Mouse (Mus musculus) urinary bladder, adult 2 months (tissue): ENCODE data around the gene Mib2. TPM values are rescaled to one million over a fixed set of nuclear protein-coding genes. Genes with fewer than 3 reads are reported as not detected.
A peak's percentile ranks its signal among the peaks of the same experiment; 100 is the strongest.
"Not testable (repeated sequence)": the region's sequence is repeated elsewhere in the genome, so short reads cannot be mapped to it uniquely, and the experiment has no call there.

Experiments used
- DNase-seq: peaks from one replicate; pipeline ENCODE4 v3.0.0; 2022; ENCODE audit warnings: low spot score
- polyA plus RNA-seq: library from polyadenylated mRNA; depleted of rRNA; stranded (reverse); fragments of >200 nt; gene quantifications from 2 replicates; pipeline ENCODE4 v1.2.3, GENCODE M21; 2012; rRNA removed

The Mib2 gene
- polyA plus RNA-seq, result 51.2 and 56.1 TPM in 2 replicates

DNA sequence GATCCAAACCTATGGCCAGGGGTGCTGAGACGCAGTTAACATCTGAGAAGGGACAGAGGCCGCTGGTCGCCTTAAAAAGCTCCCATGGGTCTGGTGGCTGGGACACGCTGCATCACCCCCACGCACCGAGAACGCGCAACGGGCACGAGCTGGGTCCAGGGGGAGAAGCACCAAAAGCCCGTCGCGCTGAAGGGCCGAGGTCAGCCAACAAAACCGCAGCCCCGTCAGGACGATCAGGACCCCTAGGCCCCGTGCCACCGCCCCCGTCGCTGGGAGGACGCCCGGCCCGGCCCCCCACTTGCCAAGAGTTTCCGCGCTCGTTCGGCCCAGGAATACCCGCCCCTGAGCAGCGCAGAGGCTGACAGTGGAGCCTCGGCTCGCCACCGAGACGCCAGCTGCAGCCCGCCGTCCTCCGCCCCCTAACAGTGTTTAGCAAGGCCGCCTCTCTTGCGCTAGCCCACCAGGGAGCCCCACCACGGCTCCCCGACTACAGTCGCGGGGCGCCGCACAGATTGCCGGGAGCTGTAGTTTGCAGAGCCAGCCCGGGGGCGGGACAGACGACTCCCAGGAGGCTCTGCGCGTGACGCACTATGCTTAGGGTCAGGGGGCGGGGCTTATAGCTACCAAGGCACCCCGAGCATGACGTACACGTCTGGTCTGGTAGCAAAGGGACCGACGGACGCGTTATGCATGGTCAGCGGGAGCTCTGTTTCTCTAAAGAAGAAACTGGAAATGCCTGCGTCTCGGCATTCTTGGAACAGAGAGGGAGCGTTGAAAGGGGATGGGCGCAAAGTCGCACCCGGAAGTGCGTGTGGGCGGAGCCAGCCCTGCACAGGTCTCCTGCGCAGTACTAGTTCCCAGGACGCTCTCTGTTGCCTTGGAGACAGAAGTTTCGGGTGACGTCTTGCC is at the start of gene Mib2:
Gene Mib2 (minus strand): TSS at position 510 of the 909 bp plus-strand sequence.
- DNase-seq, result peak; percentile 93

DNA sequence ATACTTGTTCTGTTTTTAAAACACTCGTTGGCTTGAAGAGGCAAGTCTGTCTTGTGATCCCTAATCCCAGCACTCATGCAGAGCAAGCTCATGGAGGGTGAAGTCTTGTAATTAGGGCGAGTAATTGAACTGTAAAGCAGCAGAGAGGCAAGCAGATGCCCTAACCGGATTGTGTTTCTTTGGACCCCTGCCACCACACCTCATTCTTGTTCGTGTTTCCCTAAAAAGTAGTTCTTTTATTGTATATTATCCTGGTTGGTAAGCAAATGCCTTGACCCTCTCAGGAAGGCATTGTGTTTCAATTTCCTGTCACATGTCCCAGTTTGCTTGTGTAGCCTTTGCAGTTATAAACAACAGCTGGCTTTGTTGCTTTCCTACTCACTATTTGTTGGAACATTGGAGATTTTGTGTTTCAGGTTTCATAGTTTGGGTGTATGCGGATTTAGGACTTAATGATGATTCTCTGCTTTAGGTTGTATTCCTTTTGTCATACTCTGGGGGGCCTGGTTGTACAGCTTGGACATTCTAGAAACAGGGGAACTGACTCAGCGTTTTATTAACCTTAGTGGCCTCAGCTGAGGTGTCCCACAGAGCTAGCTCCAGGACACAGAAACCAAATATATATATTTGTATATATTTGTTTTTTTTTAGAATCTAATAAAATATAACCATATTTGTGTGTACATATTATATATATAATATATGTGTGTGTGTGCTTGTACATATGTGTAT is 41.7 kb upstream of the Mib2 start:
- no peak for DNase-seq

DNA sequence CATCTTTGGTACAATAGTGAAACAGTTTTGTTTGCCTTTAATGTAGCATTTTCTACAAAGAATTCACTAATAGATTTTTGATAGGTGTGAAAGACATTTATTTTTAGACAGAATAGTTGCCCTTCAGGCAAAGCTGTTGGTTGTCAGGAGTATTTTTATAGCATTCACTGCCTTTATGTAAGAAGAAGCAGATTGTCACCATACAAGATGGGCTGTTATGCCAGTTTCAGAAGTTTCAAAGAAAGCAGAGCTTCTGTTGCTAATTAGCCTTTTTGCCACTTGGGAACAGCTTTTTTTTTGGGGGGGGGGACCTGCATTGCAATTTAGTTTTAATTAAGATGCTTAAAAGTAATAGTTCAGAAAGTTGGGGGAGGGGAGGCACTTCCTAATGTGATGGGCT is 40.0 kb upstream of the Mib2 start:
- DNase-seq, result no peak

DNA sequence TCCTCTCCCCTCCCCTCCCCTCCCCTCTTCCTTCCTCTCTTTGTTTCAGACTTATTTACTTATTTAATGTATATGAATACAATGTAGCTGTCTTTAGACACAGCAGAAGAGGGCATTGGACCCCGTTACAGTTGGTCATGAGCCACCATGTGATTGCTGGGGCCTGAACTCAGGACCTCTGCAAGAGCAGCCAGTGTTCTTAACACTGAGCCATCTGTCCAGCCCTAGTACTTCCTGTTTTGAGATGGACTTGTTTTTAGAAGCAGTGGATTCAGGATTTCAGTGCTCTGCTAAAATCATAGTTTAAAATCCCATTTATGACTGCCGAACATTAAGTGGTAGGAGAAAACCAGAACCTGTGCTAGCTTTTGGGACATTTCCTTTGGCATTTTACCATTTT is 39.6 kb upstream of the Mib2 start:
- DNase-seq, result no peak

DNA sequence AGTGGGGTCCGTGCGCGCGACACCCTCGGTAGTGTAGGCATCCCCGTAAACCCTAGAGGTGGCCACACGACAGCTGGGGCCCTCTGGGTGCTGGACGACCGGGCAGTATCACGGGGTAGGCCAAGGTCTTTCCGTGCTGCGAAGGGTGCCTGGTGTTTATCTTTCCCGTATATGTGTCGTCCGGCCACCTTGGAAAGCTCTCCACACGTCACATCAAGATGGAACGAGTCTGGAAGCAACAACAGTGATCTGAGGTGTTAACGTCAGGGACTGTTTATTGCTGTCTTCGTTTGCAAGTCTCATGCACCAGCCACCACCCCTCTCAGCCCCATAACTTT is 36.6 kb upstream of the Mib2 start:
- no peak for DNase-seq

DNA sequence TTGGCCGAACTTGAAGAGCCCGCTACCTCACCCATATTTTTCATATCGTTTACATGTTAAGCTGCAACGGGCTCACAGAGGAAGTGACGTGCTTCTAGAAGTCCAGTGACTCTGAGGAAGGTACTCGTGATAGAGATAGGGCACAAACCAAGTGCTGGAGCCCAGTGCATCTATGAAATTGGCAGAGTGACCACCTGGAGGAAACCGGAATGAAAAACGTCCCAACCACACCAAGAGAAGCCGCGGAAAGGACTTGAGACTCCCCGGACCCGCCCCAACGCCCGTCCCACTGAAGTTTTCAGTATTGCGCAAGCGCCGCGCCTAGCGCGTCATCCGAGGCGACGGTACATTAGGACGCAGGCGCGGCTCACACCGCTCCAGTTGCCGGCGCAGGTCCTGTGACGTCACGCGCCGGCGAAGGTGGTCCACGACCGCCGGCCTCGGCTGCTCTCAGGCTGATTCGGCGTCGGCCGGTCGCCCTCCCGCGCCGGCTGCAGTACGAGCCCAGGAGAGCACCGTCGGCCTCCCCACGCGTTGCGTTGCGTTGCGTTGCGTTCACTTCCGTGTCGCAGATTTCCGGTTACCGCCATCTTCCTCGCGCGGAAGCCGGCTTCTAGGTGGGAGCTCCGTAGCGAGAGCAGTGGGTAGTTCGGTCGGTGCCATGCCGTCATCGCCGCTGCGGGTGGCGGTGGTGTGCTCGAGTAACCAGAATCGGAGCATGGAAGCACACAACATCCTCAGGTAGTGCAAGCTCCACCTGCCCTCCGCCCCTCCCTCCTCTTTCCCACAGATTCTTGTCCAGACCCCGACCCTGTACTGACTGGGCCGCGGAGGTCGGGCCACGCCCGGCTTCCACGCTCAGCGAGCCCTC is 36.0 kb upstream of the Mib2 start, which contains the start of gene Ssu72:
Gene Ssu72 (plus strand): TSS at position 80 of the 871 bp plus-strand sequence.
- DNase-seq, result peak; percentile 97

DNA sequence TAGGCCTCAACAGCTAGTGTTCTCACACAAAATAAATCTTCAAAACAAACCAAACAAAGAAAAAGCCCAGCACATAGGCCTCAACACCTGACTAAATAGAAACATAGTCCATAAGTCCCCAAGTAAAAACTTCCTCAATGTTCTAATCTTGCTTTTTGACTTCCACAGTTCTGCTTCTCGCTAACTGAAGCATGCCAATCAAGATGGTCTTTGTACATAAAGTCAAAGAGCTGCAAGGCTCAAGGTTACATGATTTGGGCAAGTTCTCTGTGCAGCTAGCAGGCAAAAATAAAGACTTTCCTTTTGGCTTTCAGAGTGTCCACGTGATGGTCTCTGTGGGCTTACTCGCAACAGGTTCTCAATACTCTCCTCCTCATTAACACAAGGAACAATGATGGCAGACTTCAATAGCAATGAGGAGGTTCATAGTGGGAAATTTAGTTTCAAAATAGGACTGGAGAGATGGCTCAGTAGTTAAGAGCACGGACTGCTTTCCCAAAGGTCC is 34.5 kb upstream of the Mib2 start:
- no peak for DNase-seq

DNA sequence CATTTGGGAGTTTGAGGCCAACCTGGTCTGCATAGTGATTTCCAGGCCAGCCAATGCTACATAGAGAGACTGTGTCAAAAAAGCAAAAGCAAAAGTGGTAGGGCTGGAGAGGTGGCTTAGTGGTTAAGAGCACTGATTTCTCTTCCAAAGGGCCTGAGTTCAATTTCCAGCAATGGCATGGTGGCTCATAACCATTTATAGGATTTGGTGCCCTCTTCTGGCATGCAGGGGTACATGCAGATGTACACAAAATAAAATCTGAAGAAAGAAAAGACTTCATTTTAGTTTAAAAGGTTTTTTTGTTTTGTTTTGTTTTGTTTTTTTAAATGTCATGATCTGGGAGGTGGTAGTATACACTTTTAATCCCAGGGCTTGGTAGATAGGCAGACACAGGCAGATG is 31.4 kb upstream of the Mib2 start:
- DNase-seq, result no peak

DNA sequence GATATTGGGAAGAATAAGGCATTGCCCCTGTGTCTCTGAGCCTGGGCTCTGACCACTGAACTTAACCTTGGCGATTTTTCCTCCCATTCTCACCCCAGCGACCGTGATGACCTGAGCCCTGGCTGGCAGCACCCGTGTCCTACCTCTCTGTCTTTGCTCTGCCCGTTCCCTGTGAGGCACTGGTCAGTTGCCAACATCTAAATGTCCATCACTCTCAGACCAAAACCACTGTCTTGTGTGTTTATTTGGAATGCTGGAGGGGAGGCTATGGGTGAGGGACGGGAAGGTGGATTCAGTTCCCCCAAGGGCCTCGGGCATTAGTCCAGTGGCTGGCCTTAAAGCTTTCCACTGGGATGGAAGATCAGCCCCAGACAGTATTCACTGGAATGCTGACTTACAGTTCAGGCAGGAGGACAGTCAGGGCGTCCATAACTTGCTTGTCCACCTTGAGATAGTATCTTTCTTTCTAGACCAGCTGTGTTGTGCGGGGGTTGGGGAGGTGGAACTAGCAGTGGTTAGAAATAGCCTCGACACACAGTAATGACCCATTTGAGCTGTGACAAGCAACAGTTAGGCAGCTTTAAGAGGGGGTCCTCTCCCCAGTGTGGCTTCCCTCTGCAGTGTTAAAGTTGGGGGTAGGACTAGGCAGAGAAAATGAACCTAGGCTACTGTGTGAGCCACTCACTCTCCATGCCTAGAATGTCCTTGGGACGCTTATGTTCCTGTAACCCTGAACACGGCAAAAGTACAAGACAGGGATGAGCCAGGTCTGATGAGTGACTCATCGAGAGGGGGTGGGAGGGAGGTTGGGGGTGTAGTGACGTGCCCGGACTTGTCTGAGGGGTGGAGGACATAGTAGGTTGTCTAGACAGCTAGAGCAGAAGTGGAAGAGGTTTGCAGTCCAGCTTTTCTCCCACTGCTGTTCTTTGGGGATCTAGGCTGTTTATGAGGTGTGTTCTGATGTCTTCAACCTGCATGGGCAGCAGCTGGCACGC is 27.6 kb upstream of the Mib2 start:
- DNase-seq, result no peak

DNA sequence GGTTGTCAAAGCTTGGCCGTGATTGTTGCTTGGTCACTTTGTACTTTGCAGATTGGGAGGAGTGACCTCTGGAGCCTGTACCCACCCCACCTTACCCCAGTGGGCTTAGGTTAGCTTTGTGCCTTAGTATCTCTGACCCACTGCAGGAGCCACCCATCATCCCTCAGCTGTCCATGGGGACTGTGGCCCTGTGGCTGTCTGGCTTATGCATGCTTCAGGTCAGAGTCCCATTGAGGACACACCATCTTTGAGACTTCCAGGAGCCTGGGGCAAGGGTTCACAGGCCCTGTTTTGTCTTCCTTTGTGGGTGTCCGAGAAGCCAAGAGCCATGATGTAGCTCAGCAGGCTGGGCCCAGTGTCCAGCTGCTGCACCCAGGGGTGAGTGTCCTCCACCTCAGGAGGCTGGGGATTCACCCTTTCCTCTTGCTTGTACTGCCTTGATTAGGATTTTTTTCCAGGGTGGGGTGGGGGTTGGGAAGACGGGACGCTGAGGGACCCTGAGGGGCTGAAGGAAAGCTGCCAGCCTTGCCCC is 26.6 kb upstream of the Mib2 start:
- no peak for DNase-seq

DNA sequence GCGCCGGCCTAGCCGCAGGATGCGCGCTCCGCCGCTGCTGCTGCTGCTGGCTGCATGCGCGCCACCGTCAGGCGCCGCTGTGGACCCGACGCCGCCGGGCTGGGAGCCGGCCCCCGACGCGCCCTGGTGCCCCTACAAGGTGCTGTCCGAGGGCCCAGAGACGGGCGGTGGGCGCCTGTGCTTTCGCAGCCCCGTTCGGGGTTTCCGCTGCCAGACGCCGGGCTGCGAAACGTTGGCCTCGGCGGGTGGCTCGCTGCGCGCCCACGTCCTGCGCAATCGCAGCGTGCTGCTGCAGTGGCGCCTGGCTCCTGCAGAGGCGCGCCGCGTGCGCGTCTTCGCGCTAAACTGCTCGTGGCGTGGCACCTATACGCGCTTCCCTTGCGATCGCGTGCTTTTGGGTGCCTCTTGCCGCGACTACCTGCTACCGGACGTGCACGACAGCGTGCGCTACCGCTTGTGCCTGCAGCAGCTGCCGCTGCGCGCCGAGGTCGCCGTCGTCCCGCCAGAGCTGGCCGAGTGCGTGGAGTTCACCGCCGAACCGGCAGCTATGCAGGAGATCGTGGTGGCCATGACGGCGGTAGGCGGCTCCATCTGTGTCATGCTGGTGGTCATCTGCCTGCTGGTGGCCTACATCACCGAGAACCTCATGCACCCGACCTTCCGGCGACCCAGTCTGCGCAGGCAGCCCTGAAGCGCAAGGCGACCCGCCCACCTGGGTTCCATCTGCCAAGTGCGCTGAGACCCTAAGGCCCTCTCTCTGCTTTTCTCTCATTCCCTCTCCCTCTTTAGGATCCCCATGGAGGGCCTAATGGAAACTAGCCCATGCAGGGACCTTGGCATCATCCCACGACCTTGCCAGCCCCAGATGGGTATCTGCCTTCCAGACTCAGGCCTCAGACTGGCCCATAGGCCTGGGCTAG is 25.7 kb upstream of the Mib2 start:
- DNase-seq, result peak; percentile 64

DNA sequence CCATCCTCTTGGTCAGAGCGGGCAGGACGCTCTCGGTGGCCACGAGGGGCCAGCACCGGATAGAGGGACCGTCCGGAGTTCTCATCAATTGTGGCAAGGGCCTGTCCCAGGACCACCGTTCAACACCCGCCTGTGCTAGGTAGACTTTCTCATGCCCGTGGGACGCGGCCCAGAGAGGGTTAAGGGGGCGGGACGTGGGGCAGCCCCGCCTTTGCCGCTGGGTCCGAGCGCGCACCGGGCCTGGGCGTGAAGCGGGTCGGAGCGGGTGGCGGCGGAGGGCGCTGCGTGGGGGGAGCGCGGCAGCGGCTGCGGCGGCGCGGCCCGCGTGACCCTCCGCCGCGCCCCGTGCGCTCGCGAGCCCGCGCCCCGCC is 25.1 kb upstream of the Mib2 start, which contains the start of gene Fndc10:
Gene Fndc10 (plus strand): TSS at position 232 of the 371 bp plus-strand sequence.
- DNase-seq, result peak; percentile 47

DNA sequence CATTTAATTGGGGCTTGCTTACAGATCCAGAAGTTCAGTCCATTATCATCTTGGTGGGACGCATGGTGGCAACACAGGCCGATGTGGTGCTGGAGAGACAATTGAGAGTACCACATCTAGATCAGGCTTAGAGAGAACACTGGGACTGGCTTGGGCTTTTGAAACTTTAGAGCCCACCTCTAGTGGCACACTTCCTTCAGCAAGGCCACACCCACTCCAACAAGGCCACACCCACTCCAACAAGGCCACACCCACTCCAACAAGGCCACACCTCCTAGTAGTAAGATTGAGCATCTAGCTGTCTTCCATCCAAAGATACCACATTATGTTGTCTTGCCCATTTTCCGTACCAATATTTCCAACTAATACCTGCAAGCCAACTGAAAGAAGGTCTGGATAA is 23.4 kb upstream of the Mib2 start:
- DNase-seq, result no peak

DNA sequence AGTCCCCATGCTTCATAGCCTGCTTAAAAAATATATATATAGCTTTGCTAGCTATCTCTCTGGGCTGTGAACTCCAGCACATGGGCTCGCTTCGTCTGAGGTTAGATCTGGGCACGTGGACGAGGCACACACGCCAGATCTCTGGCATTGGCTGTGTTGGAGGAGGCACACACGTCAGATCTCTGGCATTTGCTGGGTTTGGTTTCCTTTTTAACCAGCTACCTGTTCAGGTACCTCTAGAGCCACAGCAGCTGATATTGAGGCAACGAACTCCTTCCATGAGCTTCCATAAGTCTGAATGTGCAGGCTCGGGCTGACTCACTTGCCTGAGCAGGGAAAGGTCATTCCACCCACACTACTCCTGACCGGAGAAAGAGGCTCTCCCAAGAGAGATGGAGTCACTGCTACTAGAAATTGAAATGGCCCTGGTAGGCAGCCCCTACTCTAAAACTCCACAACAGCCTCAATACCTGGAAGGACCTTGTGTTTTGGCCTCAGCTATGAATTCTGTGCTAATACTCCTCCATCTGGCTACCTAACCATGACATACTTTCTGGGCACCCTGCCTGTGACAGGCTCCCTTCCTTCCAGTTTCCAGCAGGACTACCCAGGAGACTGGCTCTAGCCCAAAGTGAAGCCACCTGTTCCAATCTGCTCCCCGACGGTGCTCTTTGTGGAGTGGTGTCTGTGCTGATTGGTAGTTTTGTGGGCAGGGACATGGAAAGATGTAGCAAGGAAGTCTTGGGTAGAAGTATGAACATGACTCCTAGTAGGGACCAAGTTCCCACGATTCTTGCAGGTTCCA is 21.8 kb upstream of the Mib2 start:
- no peak for DNase-seq

DNA sequence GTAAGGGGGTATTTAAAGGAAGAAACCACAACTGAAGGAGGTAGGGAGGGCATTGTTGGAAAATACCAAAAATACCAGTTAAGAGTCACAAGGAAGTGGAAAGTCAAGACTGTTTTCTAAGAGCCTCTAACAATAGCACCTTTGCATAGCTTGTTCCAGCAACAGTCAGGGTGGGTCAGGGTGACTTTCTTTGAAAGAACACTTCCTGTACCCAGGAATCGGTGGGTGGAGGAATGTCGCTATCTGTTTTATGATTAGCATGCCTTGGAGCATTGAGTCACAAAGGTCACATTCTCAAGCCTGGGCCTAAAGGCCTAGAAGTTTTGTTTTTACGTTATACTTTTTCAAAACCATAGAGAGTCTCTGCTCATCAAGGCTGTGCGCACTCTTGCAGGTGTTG is 18.8 kb upstream of the Mib2 start:
- not testable (repeated sequence) for DNase-seq

DNA sequence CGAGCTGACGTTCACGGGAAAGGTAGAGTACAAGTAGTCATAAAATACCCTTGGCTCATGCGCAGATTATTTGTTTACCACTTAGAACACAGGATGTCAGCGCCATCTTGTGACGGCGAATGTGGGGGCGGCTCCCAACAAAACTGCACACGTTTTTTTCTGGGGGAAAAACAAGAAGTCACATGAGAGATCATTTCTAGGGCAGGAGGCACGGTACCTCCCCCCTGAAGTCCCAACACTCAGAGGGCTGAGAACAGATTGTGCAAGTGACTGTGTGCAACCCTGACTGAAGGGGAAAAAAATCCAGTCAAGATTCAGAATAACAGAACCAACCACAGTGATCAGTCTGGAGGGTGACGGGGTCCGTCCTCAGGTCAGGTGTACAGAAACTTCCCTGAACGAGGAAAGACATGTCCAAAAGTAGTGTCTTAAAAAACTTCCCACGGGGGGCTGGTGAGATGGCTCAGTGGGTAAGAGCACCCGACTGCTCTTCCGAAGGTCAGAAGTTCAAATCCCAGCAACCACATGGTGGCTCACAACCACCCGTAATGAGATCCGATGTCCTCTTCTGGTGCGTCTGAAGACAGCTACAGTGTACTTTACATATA is 14.8 kb upstream of the Mib2 start:
- DNase-seq, result not testable (repeated sequence)

DNA sequence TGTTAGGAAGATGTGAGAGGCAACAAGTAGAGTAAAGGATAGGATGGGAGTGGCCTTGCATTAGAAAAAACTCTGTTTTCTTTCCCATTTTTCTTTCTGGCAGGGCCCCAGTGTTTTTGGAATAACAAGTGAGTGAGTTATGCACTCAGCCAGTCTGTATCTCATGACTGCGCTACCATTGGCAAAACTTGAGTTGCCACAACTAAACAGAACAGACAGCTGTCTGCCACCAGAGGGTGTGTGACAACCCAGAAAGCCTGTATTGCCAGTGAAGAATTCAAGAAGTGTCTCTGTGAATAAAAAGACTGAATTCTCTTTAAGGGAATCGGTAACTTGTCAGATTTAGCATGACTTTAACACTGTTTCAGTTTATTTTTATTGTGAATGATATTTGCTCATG is 7.0 kb upstream of the Mib2 start:
- no peak for DNase-seq

DNA sequence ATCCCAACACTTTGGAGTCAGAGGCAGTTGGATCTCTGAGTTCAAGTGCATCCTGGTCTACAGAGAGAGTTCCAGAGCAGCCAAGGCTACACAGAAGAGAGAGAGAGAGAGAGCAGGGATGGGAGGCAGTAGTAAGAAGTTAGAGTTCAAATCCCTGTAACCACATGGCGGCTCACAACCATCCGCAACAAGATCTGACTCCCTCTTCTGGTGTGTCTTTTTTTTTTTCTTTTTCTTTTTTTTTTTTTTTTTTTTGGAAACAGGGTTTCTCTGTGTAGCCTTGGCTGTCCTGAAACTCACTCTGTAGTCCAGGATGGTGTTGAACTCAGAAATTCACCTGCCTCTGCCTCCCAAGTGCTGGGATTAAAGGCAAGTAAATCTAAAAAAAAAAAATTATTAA is 3.1 kb upstream of the Mib2 start:
- DNase-seq, result no peak
